Mouse (Mus musculus): ENCODE measurements at regions not wholly inside any gene's neighbourhood (a gene's known extent, or its start where the extent isn't known, plus 50 kb on each side); places are given as distances from the start of the nearest gene placed in this dataset.
A peak's percentile ranks its signal among the peaks of the same experiment; 100 is the strongest.

GRCm38 (mm10) chr10:67747461-67747860, 165.0 kb downstream of the Zfp365 start:
- ATAC-seq (replicated peaks; ENCODE audit: insufficient number of reproducible peaks, low FRiP score, low TSS enrichment, low read depth), result no peak
- no peaks in the 10 kb centered on the region for H3K9me3 ChIP-seq (replicated peaks; ENCODE audit: control insufficient read depth, low read length)
- no peak overlapping the region for H3K9ac ChIP-seq (replicated peaks; ENCODE audit: low read length)
- no peaks in the 10 kb centered on the region for H3K4me1 ChIP-seq (ENCODE audit: control insufficient read depth, insufficient read depth, low read length)
- no peak overlapping the region for H3K4me2 ChIP-seq (ENCODE audit: low read depth, low read length)
- H3K27ac ChIP-seq (replicated peaks; ENCODE audit: low read depth, low read length), result no peak overlapping the region
- H3K4me3 ChIP-seq (ENCODE audit: low read depth, low read length), result no peak overlapping the region
- H3K27me3 ChIP-seq (ENCODE audit: control insufficient read depth, insufficient read depth, low read length), result no peaks in the 10 kb centered on the region
- no peaks in the 10 kb centered on the region for H3K36me3 ChIP-seq (replicated peaks; ENCODE audit: control insufficient read depth, insufficient read depth, low read depth, low read length)
- 31% methylated on average over 3 of the region's 3 CpGs for WGBS
- peak; percentile 55 for DNase-seq (ENCODE audit: low spot score)

- H3K27me3 ChIP-seq (ENCODE audit: control insufficient read depth, insufficient read depth, low read length), result no peaks in the 10 kb centered on the region
- H3K9me3 ChIP-seq (replicated peaks; ENCODE audit: control insufficient read depth, low read length), result no peaks in the 10 kb centered on the region
- 87% methylated on average over 3 of the region's 3 CpGs for WGBS
- H3K9ac ChIP-seq (replicated peaks; ENCODE audit: low read length), result no peak overlapping the region
- no peaks in the 10 kb centered on the region for H3K4me1 ChIP-seq (ENCODE audit: control insufficient read depth, insufficient read depth, low read length)
- DNase-seq (ENCODE audit: low spot score) (no peak), ATAC-seq (replicated peaks; ENCODE audit: insufficient number of reproducible peaks, low FRiP score, low TSS enrichment, low read depth) (no peak)
- no peak overlapping the region for H3K4me3 ChIP-seq (ENCODE audit: low read depth, low read length)
- H3K27ac ChIP-seq (replicated peaks; ENCODE audit: low read depth, low read length), result no peak overlapping the region
- H3K36me3 ChIP-seq (replicated peaks; ENCODE audit: control insufficient read depth, insufficient read depth, low read depth, low read length), result no peaks in the 10 kb centered on the region
- no peak overlapping the region for H3K4me2 ChIP-seq (ENCODE audit: low read depth, low read length)
Measured at GRCm38 (mm10) chr10:67746140-67746539, 166.3 kb downstream of the Zfp365 start.

- WGBS, result 53% methylated on average over 9 of the region's 9 CpGs
- H3K4me2 ChIP-seq (ENCODE audit: low read depth, low read length), result no peak overlapping the region
- ATAC-seq (replicated peaks; ENCODE audit: insufficient number of reproducible peaks, low FRiP score, low TSS enrichment, low read depth), result no peak
Measured at GRCm38 (mm10) chr10:67743561-67743960, 168.9 kb downstream of the Zfp365 start.

GRCm38 (mm10) chr10:67742824-67743223, 169.6 kb downstream of the Zfp365 start:
- 84% methylated on average over 8 of the region's 8 CpGs for WGBS
- DNase-seq (ENCODE audit: low spot score) (no peak), ATAC-seq (replicated peaks; ENCODE audit: insufficient number of reproducible peaks, low FRiP score, low TSS enrichment, low read depth) (no peak)

More at GRCm38 (mm10) chr10:67743561-67743960, 168.9 kb downstream of the Zfp365 start:
- Histone ChIP-seq H3K4me3 (ENCODE audit: low read depth, low read length) (no peak overlapping the region), H3K9ac (replicated peaks; ENCODE audit: low read length) (no peak overlapping the region), H3K27ac (replicated peaks; ENCODE audit: low read depth, low read length) (no peak overlapping the region), H3K9me3 (replicated peaks; ENCODE audit: control insufficient read depth, low read length) (no peaks in the 10 kb centered on the region), H3K36me3 (replicated peaks; ENCODE audit: control insufficient read depth, insufficient read depth, low read depth, low read length) (no peaks in the 10 kb centered on the region), H3K27me3 (ENCODE audit: control insufficient read depth, insufficient read depth, low read length) (no peaks in the 10 kb centered on the region), H3K4me1 (ENCODE audit: control insufficient read depth, insufficient read depth, low read length) (no peaks in the 10 kb centered on the region)
- DNase-seq (ENCODE audit: low spot score), result peak; percentile 42

GRCm38 (mm10) chr10:67742305-67742704, 170.2 kb downstream of the Zfp365 start:
- Histone ChIP-seq H3K27ac (replicated peaks; ENCODE audit: low read depth, low read length) (no peak overlapping the region), H3K4me2 (ENCODE audit: low read depth, low read length) (no peak overlapping the region), H3K9me3 (replicated peaks; ENCODE audit: control insufficient read depth, low read length) (no peaks in the 10 kb centered on the region), H3K27me3 (ENCODE audit: control insufficient read depth, insufficient read depth, low read length) (no peaks in the 10 kb centered on the region), H3K9ac (replicated peaks; ENCODE audit: low read length) (no peak overlapping the region), H3K4me3 (ENCODE audit: low read depth, low read length) (no peak overlapping the region), H3K4me1 (ENCODE audit: control insufficient read depth, insufficient read depth, low read length) (no peaks in the 10 kb centered on the region), H3K36me3 (replicated peaks; ENCODE audit: control insufficient read depth, insufficient read depth, low read depth, low read length) (no peaks in the 10 kb centered on the region)
- 76% methylated on average over 10 of the region's 10 CpGs for WGBS
- DNase-seq (ENCODE audit: low spot score) (no peak), ATAC-seq (replicated peaks; ENCODE audit: insufficient number of reproducible peaks, low FRiP score, low TSS enrichment, low read depth) (no peak)

More at GRCm38 (mm10) chr10:67742824-67743223, 169.6 kb downstream of the Zfp365 start:
- Histone ChIP-seq H3K27ac (replicated peaks; ENCODE audit: low read depth, low read length) (no peak overlapping the region), H3K9ac (replicated peaks; ENCODE audit: low read length) (no peak overlapping the region), H3K4me3 (ENCODE audit: low read depth, low read length) (no peak overlapping the region), H3K36me3 (replicated peaks; ENCODE audit: control insufficient read depth, insufficient read depth, low read depth, low read length) (no peaks in the 10 kb centered on the region), H3K4me2 (ENCODE audit: low read depth, low read length) (no peak overlapping the region), H3K27me3 (ENCODE audit: control insufficient read depth, insufficient read depth, low read length) (no peaks in the 10 kb centered on the region), H3K4me1 (ENCODE audit: control insufficient read depth, insufficient read depth, low read length) (no peaks in the 10 kb centered on the region), H3K9me3 (replicated peaks; ENCODE audit: control insufficient read depth, low read length) (no peaks in the 10 kb centered on the region)

GRCm38 (mm10) chr10:67739199-67739598, 173.3 kb downstream of the Zfp365 start:
- DNase-seq (ENCODE audit: low spot score) (no peak), ATAC-seq (replicated peaks; ENCODE audit: insufficient number of reproducible peaks, low FRiP score, low TSS enrichment, low read depth) (no peak)
- no peak overlapping the region for H3K27ac ChIP-seq (replicated peaks; ENCODE audit: low read depth, low read length)
- H3K9me3 ChIP-seq (replicated peaks; ENCODE audit: control insufficient read depth, low read length), result no peaks in the 10 kb centered on the region
- H3K4me1 ChIP-seq (ENCODE audit: control insufficient read depth, insufficient read depth, low read length), result no peaks in the 10 kb centered on the region
- no peak overlapping the region for H3K4me2 ChIP-seq (ENCODE audit: low read depth, low read length)
- no peak overlapping the region for H3K9ac ChIP-seq (replicated peaks; ENCODE audit: low read length)
- WGBS, result 51% methylated on average over 1 of the region's 1 CpGs
- no peaks in the 10 kb centered on the region for H3K27me3 ChIP-seq (ENCODE audit: control insufficient read depth, insufficient read depth, low read length)
- no peak overlapping the region for H3K4me3 ChIP-seq (ENCODE audit: low read depth, low read length)
- no peaks in the 10 kb centered on the region for H3K36me3 ChIP-seq (replicated peaks; ENCODE audit: control insufficient read depth, insufficient read depth, low read depth, low read length)

GRCm38 (mm10) chr10:67736636-67737035, 175.8 kb downstream of the Zfp365 start:
- Histone ChIP-seq H3K27ac (replicated peaks; ENCODE audit: low read depth, low read length) (no peak overlapping the region), H3K36me3 (replicated peaks; ENCODE audit: control insufficient read depth, insufficient read depth, low read depth, low read length) (no peaks in the 10 kb centered on the region), H3K4me3 (ENCODE audit: low read depth, low read length) (no peak overlapping the region), H3K27me3 (ENCODE audit: control insufficient read depth, insufficient read depth, low read length) (no peaks in the 10 kb centered on the region), H3K9me3 (replicated peaks; ENCODE audit: control insufficient read depth, low read length) (no peaks in the 10 kb centered on the region), H3K4me1 (ENCODE audit: control insufficient read depth, insufficient read depth, low read length) (no peaks in the 10 kb centered on the region), H3K9ac (replicated peaks; ENCODE audit: low read length) (no peak overlapping the region), H3K4me2 (ENCODE audit: low read depth, low read length) (no peak overlapping the region)
- ATAC-seq (replicated peaks; ENCODE audit: insufficient number of reproducible peaks, low FRiP score, low TSS enrichment, low read depth), result no peak
- WGBS, result 87% methylated on average over 10 of the region's 10 CpGs
- DNase-seq (ENCODE audit: low spot score), result no peak

- H3K4me1 ChIP-seq (ENCODE audit: control insufficient read depth, insufficient read depth, low read length), result no peaks in the 10 kb centered on the region
- no peak overlapping the region for H3K9ac ChIP-seq (replicated peaks; ENCODE audit: low read length)
- no peaks in the 10 kb centered on the region for H3K27me3 ChIP-seq (ENCODE audit: control insufficient read depth, insufficient read depth, low read length)
- no peak overlapping the region for H3K4me3 ChIP-seq (ENCODE audit: low read depth, low read length)
- H3K36me3 ChIP-seq (replicated peaks; ENCODE audit: control insufficient read depth, insufficient read depth, low read depth, low read length), result no peaks in the 10 kb centered on the region
- 71% methylated on average over 9 of the region's 9 CpGs for WGBS
- no peak overlapping the region for H3K4me2 ChIP-seq (ENCODE audit: low read depth, low read length)
- ATAC-seq (replicated peaks; ENCODE audit: insufficient number of reproducible peaks, low FRiP score, low TSS enrichment, low read depth) (no peak), DNase-seq (ENCODE audit: low spot score) (no peak)
- H3K27ac ChIP-seq (replicated peaks; ENCODE audit: low read depth, low read length), result no peak overlapping the region
- H3K9me3 ChIP-seq (replicated peaks; ENCODE audit: control insufficient read depth, low read length), result no peaks in the 10 kb centered on the region
Measured at GRCm38 (mm10) chr10:67731577-67731976, 180.9 kb downstream of the Zfp365 start.

Data from embryonic facial prominence, embryonic 11.5 days (tissue).